Mouse (Mus musculus): ENCODE data around the gene Kel. TPM values are rescaled to one million over a fixed set of nuclear protein-coding genes. Genes with fewer than 3 reads are reported as not detected.

Kel gene
- not detected in 2 replicates for polyA plus RNA-seq (2012; rRNA removed)

GRCm38 (mm10) chr6:41704123-41704522 is at the start of gene Kel:
Gene Kel, minus strand, starts transcription at chr6:41704339.

GRCm38 (mm10) chr6:41684131-41684530 is 20.0 kb downstream of the Kel start, which contains the start of gene Llcfc1:
Gene Llcfc1, plus strand, starts transcription at chr6:41684431.

GRCm38 (mm10) chr6:41680669-41681068 is 23.5 kb downstream of the Kel start, which contains the start of gene Trpv5:
Gene Trpv5, minus strand, starts transcription at chr6:41680769.

Other genes starting within 250 kb of the Kel start
- gene Prss1, start 245.4 kb downstream of the Kel start, polyA plus RNA-seq (2012; rRNA removed) = 0.16 and 0.97 TPM in 2 replicates
- 0.46 and 2.7 TPM in 2 replicates for gene Prss2, start 182.6 kb downstream of the Kel start, polyA plus RNA-seq (2012; rRNA removed)
- 14.3 and 20.0 TPM in 2 replicates for gene Ephb6, start 98.9 kb downstream of the Kel start, polyA plus RNA-seq (2012; rRNA removed)
- gene Trpv6, start 67.9 kb downstream of the Kel start, polyA plus RNA-seq (2012; rRNA removed) = 0.26 and 0.41 TPM in 2 replicates
- not detected in 2 replicates for gene Trpv5, start 23.6 kb downstream of the Kel start, polyA plus RNA-seq (2012; rRNA removed)
- not detected in 2 replicates for gene Llcfc1, start 19.9 kb downstream of the Kel start, polyA plus RNA-seq (2012; rRNA removed)
- gene Olfr459, start 70.8 kb upstream of the Kel start, polyA plus RNA-seq (2012; rRNA removed) = not detected in 2 replicates
- gene Pip, start 143.2 kb upstream of the Kel start, polyA plus RNA-seq (2012; rRNA removed) = not detected in 2 replicates
- gene Sval2, start 148.7 kb upstream of the Kel start, polyA plus RNA-seq (2012; rRNA removed) = not detected in 2 replicates
- gene Sval1, start 247.3 kb upstream of the Kel start, polyA plus RNA-seq (2012; rRNA removed) = not detected in 2 replicates